Mouse (Mus musculus): ENCODE measurements around the gene Adra1d. TPM values are rescaled to one million over a fixed set of nuclear protein-coding genes. Genes with fewer than 3 reads are reported as not detected.

Gene Adra1d
- polyA plus RNA-seq, 1 experiment from 2014 or later = 1.4 TPM

DNA sequence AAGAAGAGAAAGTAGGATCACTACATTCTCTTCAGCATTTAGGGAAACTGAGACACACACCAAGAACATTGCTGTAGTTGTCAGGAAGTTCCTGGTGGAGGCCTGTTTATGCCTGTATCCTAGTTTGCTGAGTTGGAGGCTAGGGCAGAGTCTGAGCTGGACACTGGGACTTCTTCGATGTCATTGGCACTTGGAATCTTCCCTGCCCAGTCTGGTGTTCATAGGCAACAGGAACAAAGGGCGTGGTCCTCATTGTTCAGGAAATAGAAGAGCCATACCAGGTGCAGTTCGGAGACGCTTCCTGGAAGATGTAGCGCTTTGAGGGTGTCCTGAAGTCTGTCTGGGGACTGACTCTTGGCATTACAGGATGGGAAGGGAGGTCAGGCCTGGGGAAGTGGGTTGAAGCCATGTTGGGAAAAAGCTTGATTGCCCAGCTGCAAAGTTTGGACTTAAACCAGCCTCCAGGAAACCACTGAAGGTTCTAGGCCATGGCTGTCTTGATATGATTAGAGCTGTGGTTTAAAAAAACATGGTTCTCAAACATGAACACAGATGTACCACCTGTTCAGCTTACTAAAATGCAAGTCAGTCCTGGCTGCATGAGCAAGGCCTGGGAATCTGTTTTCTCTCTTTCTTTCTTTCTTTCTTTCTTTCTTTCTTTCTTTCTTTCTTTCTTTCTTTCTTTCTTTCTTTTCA lies 65.8 kb downstream of the Adra1d start:
- Histone ChIP-seq H3K27me3 (no peaks in the 10 kb centered on the region), H3K9me3 (replicated peaks) (no peaks in the 10 kb centered on the region), H3K4me3 (replicated peaks) (no peak overlapping the region), H3K4me2 (replicated peaks) (no peak overlapping the region), H3K36me3 (no peaks in the 10 kb centered on the region), H3K4me1 (peaks cover 62% of the 10 kb centered on the region), H3K9ac (no peak overlapping the region), H3K27ac (replicated peaks) (no peak overlapping the region)
- 88% methylated on average over 5 of the region's 5 CpGs for WGBS
- ATAC-seq (ENCODE audit: insufficient number of reproducible peaks, low FRiP score, low TSS enrichment, low read depth) = no peak

Other genes with a start within 250 kb of the Adra1d start
- 7.4 and 7.6 TPM in 2 replicates for gene Rnf24, start 209.4 kb downstream of the Adra1d start, polyA plus RNA-seq (2015; fragmentation: Nextera tagmentation; extraction: Ambion mirVana)
- gene Smox, start 70.8 kb downstream of the Adra1d start, polyA plus RNA-seq (2015; fragmentation: Nextera tagmentation; extraction: Ambion mirVana) = 59.9 and 62.6 TPM in 2 replicates

Measured in embryonic facial prominence, embryonic 15.5 days (tissue).